Mouse (Mus musculus) bone marrow macrophage, adult 2 months (primary cell): ENCODE results near the gene Cep78. TPM values are rescaled to one million over a fixed set of nuclear protein-coding genes. Genes with fewer than 3 reads are reported as not detected.

Experiments used
- H3K27ac ChIP-seq: 2 replicates; pipeline ENCODE4 v1.5.1; 2012; ENCODE audit warnings: low read depth, low read length; ENCODE audit not compliant: insufficient read depth
- H3K4me1 ChIP-seq: 2 replicates; pipeline ENCODE4 v1.6.1; 2012; ENCODE audit warnings: low read length; ENCODE audit not compliant: control insufficient read depth, insufficient read depth
- H3K4me3 ChIP-seq: 2 replicates; pipeline ENCODE4 v1.5.1; 2012; ENCODE audit warnings: mild to moderate bottlenecking, low read length, moderate library complexity; ENCODE audit not compliant: insufficient read depth
- CTCF ChIP-seq: IDR thresholded peaks from 2 replicates; pipeline ENCODE4 v1.5.1; 2012; ENCODE audit warnings: low read depth, mild to moderate bottlenecking, low read length, moderate library complexity
- POLR2A ChIP-seq: IDR thresholded peaks from 2 replicates; pipeline ENCODE4 v1.6.1; 2012; ENCODE audit warnings: mild to moderate bottlenecking, low read depth, low read length, borderline replicate concordance
- polyA plus RNA-seq: library from polyadenylated mRNA; stranded (reverse); fragments of >200 nt; gene quantifications from 2 replicates; pipeline ENCODE4 v1.2.4, GENCODE M21; 2012; ENCODE audit not compliant: missing spikeins, insufficient read depth, insufficient read length

The Cep78 gene
- polyA plus RNA-seq, 1 experiment, result 9.2 TPM

- peaks cover 43% of the 10 kb centered on the region for H3K4me1 ChIP-seq
- H3K27ac ChIP-seq, result peak overlapping the region; percentile 95
- H3K4me3 ChIP-seq, result no peak overlapping the region
- TF ChIP-seq POLR2A (no peak), CTCF (no peak)
Observed at GRCm38 (mm10) chr19:16009746-16010337, 25.1 kb upstream of the Cep78 start.

GRCm38 (mm10) chr19:16009111-16009510 lies 24.3 kb upstream of the Cep78 start:
- peaks cover 40% of the 10 kb centered on the region for H3K4me1 ChIP-seq
- peak overlapping the region; percentile 94 for H3K27ac ChIP-seq
- TF ChIP-seq POLR2A (no peak), CTCF (no peak)

GRCm38 (mm10) chr19:16007131-16007530 lies 22.3 kb upstream of the Cep78 start:
- H3K4me3 ChIP-seq, result no peak overlapping the region
- H3K4me1 ChIP-seq, result peaks cover 32% of the 10 kb centered on the region
- H3K27ac ChIP-seq, result no peak overlapping the region
- TF ChIP-seq POLR2A, result no peak
- TF ChIP-seq CTCF, result no peak

More at GRCm38 (mm10) chr19:16009111-16009510, 24.3 kb upstream of the Cep78 start:
- H3K4me3 ChIP-seq, result no peak overlapping the region

GRCm38 (mm10) chr19:15998157-15998556 lies 13.4 kb upstream of the Cep78 start:
- Histone ChIP-seq H3K4me3 (no peak overlapping the region), H3K27ac (0 out of 2 replicates have a peak overlapping the region, but pooled peaks have one; percentile 6), H3K4me1 (peaks cover 14% of the 10 kb centered on the region)
- no peak for TF ChIP-seq POLR2A
- no peak for TF ChIP-seq CTCF

GRCm38 (mm10) chr19:15996901-15997564 lies 12.2 kb upstream of the Cep78 start:
- TF ChIP-seq CTCF, result no peak
- TF ChIP-seq POLR2A, result no peak
- H3K4me3 ChIP-seq, result no peak overlapping the region
- no peak overlapping the region for H3K27ac ChIP-seq
- H3K4me1 ChIP-seq, result peaks cover 14% of the 10 kb centered on the region

- TF ChIP-seq CTCF, result no peak
- no peak for TF ChIP-seq POLR2A
- Histone ChIP-seq H3K4me3 (no peak overlapping the region), H3K4me1 (peaks cover 19% of the 10 kb centered on the region), H3K27ac (no peak overlapping the region)
Observed at GRCm38 (mm10) chr19:15990102-15990501, 5.3 kb upstream of the Cep78 start.

GRCm38 (mm10) chr19:15985172-15985713 lies 454 bp upstream of the Cep78 start:
- H3K4me3 ChIP-seq, result peak overlapping the region; percentile 85
- H3K4me1 ChIP-seq, result peaks cover 24% of the 10 kb centered on the region
- no peak overlapping the region for H3K27ac ChIP-seq
- no peak for TF ChIP-seq POLR2A
- no peak for TF ChIP-seq CTCF

- no peak overlapping the region for H3K27ac ChIP-seq
- peaks cover 18% of the 10 kb centered on the region for H3K4me1 ChIP-seq
- peak overlapping the region; percentile 85 for H3K4me3 ChIP-seq
- TF ChIP-seq POLR2A (no peak), CTCF (no peak)
Observed at GRCm38 (mm10) chr19:15983739-15984344, 947 bp downstream of the Cep78 start.

- H3K4me3 ChIP-seq, result no peak overlapping the region
- H3K4me1 ChIP-seq, result peaks cover 15% of the 10 kb centered on the region
- TF ChIP-seq POLR2A (no peak), CTCF (no peak)
- H3K27ac ChIP-seq, result no peak overlapping the region
Observed at GRCm38 (mm10) chr19:15982926-15983738, 1.7 kb downstream of the Cep78 start.
